Comparison of ENCODE assay signal across 8 mouse cellular contexts in genomic region chr9:60951071-60951561, GRCm38 (mm10).
DNase-seq lines count a peak whose midpoint lies in the region; ATAC-seq lines count a peak whose summit lies in the region.

No protein-coding gene starts in this region.

- H3K9me3 ChIP-seq in embryonic facial prominence, embryonic 11.5 days (replicated peaks; ENCODE audit: control insufficient read depth, low read length), result no peaks in the 10 kb centered on the region
- no peaks in the 10 kb centered on the region for H3K9me3 ChIP-seq in intestine, embryonic 15.5 days

- H3K4me1 ChIP-seq in embryonic facial prominence, embryonic 11.5 days (ENCODE audit: control insufficient read depth, insufficient read depth, low read length), result peaks cover 4% of the 10 kb centered on the region
- peaks cover 14% of the 10 kb centered on the region; the same call in 1 of the 2 replicates for H3K4me1 ChIP-seq in intestine, embryonic 15.5 days (replicated peaks)

- H3K4me3 ChIP-seq in embryonic facial prominence, embryonic 11.5 days (ENCODE audit: low read depth, low read length), result no peak overlapping the region
- H3K4me3 ChIP-seq in intestine, embryonic 15.5 days (replicated peaks), result no peak overlapping the region

- no peak overlapping the region for H3K9ac ChIP-seq in embryonic facial prominence, embryonic 11.5 days (replicated peaks; ENCODE audit: low read length)
- no peak overlapping the region for H3K9ac ChIP-seq in intestine, embryonic 15.5 days

- H3K27me3 ChIP-seq in embryonic facial prominence, embryonic 11.5 days (ENCODE audit: control insufficient read depth, insufficient read depth, low read length), result no peaks in the 10 kb centered on the region
- no peaks in the 10 kb centered on the region for H3K27me3 ChIP-seq in intestine, embryonic 15.5 days (replicated peaks)

- 13% methylated on average over 10 of the region's 10 CpGs for WGBS in embryonic facial prominence, embryonic 11.5 days
- 32% methylated on average over 10 of the region's 10 CpGs for WGBS in intestine, embryonic 15.5 days

- H3K27ac ChIP-seq in embryonic facial prominence, embryonic 11.5 days (replicated peaks; ENCODE audit: low read depth, low read length), result peak overlapping the region; percentile 39
- peak overlapping the region; percentile 54 for H3K27ac ChIP-seq in intestine, embryonic 15.5 days

- H3K36me3 ChIP-seq in embryonic facial prominence, embryonic 11.5 days (replicated peaks; ENCODE audit: control insufficient read depth, insufficient read depth, low read depth, low read length), result no peaks in the 10 kb centered on the region
- no peaks in the 10 kb centered on the region for H3K36me3 ChIP-seq in intestine, embryonic 15.5 days

- DNase-seq in ovary, adult 18-20 months (ENCODE audit: low spot score), result peak; percentile 16
- no peak for DNase-seq in ovary, postnatal 10 days (ENCODE audit: low spot score)
- peak; percentile 82 for DNase-seq in embryonic facial prominence, embryonic 11.5 days (ENCODE audit: low spot score)
- peak; percentile 14 for DNase-seq in lung, postnatal 25 days (ENCODE audit: low spot score)
- DNase-seq in spleen, postnatal 10 days (ENCODE audit: low spot score in 2 of 2), result no peak
- DNase-seq in frontal cortex, postnatal 14 days (ENCODE audit: low spot score in 2 of 2), result no peak
- no peak for DNase-seq in layer of hippocampus, adult 9-11 months

- no peak overlapping the region for H3K4me2 ChIP-seq in embryonic facial prominence, embryonic 11.5 days (ENCODE audit: low read depth, low read length)
- no peak overlapping the region for H3K4me2 ChIP-seq in intestine, embryonic 15.5 days (replicated peaks)

- ATAC-seq in embryonic facial prominence, embryonic 11.5 days (replicated peaks; ENCODE audit: insufficient number of reproducible peaks, low FRiP score, low TSS enrichment, low read depth), result peak; percentile 78
- ATAC-seq in intestine, embryonic 15.5 days, result peak; percentile 70; the same call in 1 of the 2 replicates

Comparison
In these comparisons a context has a peak if more than half of its experiments do, and no peak if none do; other contexts are left out.
1. DNase-seq: peak in ovary, adult 18-20 months (single experiment), embryonic facial prominence, embryonic 11.5 days (single experiment) and lung, postnatal 25 days (single experiment); none in ovary, postnatal 10 days (single experiment), spleen, postnatal 10 days (0 of 2), frontal cortex, postnatal 14 days (0 of 2) and layer of hippocampus, adult 9-11 months (single experiment).